Mouse (Mus musculus): Measurements from ENCODE around the gene Gm5148.

Gm5148 gene

GRCm38 (mm10) chr3:37693552-37693951 lies 30.7 kb downstream of the Gm5148 start:
- in situ Hi-C loops (cut with MseI, MboI): no loop called here

DNA sequence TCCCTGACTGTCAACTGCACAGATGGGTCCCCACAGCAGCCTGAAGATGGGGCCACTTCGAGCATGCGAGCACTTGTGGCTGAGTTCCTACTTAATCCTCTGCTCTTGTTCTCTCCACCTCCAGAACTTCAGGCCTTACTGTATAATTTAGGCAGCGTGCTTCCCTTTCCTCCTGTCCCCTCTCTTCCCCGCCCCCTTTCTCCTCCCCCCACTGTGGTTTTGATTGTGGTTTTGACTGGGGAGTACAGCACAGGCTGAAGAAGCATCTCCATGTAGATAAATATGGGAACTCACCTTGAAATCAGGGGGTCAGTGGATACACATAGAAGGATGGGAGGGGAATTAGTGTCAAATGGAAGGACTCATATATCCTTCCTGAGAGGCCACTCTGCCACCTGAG lies 31.3 kb downstream of the Gm5148 start:
- in situ Hi-C loops (cut with MseI, MboI): no loop called here

- in situ Hi-C loops (cut with MseI, MboI): no loop called here
These were observed 36.9 kb downstream of the Gm5148 start for GRCm38 (mm10) chr3:37687158-37687980.

DNA sequence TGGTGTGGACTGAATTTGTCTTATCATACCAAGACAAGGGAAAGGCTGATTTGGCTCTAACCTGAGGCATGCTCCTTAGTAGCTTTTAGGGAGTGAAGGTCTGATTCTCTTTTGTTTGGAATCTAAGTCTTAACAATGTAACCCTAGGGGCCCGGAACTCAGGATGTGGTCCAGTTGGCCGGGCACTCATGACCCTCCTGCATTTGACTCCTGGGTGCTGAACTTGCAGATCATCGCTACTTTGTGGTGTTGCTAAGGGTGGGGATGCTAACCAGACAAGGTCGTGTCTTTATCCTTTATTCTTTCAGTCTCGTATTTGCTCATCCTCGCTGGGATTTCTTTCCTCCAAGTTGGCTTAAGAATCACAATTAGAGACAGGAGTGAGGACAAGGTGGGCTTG lies 37.5 kb downstream of the Gm5148 start:
- in situ Hi-C loops (cut with MseI, MboI): no loop called here

DNA sequence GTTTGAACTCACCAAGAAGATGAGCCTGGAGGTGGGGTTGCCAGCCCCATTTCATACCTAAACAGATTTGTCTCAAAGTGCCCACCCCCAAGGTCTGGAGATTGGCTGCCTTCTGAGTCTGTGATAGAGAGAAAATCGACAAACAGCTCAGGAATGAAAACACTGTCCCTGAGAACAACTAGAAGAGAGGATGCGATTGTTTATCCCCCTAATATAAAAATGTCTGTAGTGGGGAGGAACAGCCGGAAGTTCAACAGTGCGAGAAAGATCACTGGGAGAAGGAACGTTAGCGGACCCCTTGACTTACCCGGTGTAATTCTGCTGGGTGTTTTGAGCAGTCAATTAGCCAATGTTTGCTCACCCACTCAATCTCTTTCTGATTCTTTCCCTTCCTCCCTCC lies 38.1 kb downstream of the Gm5148 start:
- in situ Hi-C loops (cut with MseI, MboI): no loop called here

- in situ Hi-C loops (cut with MseI, MboI): no loop called here
These were observed 48.0 kb downstream of the Gm5148 start for GRCm38 (mm10) chr3:37676291-37676690.

DNA sequence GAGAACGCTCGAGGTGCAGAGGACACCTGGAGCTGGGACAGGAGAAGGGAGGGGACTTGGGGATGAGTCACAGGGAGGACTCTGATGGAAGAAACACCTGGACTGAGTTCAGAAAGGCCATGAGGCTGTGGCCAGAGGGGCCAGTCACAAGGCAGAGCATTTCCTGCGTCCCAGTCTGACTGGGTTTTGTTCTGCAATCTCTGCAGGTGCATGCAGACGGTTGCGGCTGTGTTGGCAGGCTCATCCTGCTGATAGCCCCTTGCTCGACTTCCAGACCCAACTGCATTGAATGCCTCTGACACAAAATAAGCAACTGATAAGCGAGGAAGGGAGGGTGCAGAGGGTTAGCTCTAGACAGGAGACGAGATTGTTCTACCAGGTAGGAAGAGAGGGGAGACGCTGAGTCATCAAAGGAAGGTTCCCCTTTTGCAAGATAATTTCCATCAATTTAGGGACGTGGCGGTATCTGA lies 49.2 kb downstream of the Gm5148 start:
- in situ Hi-C loops (cut with MseI, MboI): no loop called here

DNA sequence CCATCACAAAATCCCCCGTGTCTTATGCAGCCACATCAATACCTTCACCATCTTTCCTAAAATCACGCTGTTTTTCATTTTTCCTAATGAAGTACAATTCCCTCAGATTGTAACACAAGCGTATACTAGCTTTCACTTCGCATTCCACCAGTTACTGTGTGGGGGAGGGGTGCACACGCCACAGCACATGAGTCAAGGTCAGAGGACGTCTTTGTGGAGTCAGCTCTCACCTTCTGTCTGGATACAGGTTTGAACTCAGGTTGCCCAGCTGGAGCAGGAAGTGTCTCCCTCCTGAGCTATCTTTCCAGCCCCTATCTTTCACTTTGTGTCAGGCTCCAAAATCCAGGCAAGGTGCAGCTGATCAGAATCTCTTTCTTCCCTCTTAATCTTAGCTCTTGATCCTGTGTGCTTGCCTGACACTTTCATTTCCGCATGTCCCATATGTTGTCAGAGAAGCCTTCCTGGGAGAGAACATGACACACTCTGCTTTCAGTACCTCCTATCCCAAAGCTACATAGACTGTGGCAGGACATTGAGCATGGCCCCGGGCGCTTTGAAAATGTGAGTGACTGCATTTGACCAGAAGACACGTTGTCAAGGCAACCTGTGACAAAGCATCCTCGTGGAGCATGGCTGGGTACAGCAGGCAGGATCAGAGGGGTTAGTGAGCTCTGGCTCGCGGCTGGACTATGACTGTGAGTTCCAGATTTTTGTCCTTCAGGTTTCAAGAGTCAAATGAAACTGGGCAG lies 50.6 kb downstream of the Gm5148 start:
- in situ Hi-C loops (cut with MseI, MboI): no loop called here

GRCm38 (mm10) chr3:37672266-37673040 lies 51.8 kb downstream of the Gm5148 start:
- in situ Hi-C loops (cut with MseI, MboI): no loop called here

DNA sequence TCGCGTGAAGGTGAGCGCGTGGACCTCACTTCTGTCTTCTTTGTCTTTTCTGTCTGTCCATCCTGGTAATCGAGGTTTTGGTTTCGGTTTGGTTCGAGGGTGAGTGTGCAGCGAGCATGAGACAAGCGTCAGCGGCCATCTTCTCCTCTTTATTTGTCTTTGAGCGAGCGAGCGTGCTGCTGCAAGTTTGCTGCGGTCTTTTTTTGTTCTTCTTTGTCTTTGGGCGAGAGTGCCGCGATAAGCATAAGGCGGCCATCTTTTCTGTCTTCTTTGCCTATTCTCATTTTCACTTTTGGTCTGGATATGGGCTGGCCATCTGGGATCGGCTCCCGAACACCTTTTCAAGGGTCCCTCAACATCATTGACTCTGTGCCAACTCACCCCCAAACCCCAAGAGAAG lies 55.2 kb downstream of the Gm5148 start:
- in situ Hi-C loops (cut with MseI, MboI): no loop called here

DNA sequence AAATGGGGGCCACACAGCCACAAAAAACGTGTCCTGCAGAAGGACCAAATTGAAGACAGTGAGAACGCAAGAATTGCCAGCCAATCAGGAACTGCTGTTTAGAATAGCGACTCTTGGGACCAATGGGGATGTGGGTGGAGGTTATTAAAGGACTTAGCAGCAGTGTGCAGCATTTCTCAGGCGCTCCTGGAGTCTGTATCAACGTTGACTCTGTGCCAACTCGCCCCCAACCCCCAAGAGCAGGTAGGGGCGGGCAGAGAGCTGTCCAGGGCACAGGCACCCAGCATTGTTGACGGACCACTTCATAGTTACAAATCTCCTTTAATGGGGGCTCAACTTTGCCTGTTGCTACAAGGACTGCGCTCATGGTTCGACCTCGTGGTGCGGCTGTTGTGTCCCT lies 55.6 kb downstream of the Gm5148 start:
- in situ Hi-C loops (cut with MseI, MboI): no loop called here

DNA sequence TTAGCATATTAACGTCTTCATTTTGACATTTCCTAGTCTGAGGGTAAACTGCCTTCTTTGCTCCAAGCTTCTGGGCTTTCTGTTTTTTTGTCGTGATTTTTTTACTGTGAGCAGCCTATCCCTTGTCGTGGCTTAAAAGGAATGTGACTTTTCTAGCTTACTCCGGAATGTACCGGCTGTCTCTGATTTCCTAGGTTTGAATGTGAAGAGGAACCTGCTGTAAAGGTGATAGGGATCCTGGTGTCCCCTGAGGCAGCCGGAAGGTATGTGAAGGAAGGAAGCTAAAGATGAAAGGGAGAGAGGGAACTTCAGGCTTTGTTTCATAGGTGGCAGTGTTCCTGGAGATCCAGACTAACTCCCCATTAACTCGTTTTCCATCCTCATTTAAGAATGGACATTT lies 56.6 kb downstream of the Gm5148 start:
- in situ Hi-C loops (cut with MseI, MboI): no loop called here

DNA sequence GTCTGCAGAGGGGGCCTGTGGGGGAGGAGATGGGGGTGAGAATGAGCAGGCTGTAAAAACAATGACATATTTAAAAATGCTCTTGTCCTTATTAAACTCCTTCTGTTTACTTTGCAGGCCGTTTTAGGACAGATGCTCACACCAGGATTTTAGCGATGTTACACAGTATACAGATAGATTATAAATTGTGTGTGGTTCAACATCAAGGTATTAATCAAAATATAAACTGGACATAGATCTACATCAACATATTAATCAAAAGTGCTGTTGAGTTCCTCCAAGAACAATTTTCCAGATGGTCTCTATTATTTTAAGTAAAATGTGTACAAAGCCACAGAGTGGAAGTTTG lies 57.2 kb downstream of the Gm5148 start:
- in situ Hi-C loops (cut with MseI, MboI): no loop called here

DNA sequence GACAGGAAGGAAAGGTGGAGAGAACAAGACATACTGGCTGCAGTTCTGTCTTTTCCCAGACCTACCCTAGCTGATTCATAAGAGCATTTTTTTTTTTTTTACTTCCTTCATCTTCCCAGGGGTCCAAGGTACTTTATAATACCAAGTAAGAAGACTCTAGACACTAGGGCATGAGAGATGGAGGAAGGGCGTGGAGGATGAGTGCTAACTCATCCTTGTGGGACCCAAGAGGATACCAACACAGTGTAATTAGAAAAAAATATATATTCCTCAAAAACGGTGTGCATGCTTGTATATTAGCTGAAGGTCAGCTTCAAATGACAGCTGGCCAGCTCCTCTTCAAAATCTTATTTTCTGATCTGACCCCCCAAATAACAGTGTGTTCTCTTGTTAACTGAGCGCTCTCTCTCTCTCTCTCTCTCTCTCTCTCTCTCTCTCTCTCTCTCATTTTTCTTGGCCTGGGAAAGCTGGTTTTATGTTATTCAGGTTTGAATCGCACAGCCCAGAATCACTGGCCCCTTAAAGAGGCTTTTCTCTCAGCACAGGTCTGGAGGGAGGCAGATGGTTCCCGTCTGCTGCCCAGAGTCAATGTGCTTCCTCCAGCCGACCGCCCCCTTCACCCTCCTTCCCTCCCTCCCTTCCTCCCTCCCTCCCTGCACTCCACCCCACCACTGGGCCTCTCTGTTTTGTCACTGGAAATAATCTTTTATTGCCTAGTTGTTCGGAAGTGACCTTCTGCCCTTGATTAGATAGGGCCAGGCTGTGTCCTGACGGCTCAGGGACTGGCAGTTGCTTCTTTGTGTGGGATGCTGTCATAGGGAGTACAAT lies 57.8 kb downstream of the Gm5148 start:
- in situ Hi-C loops (cut with MseI, MboI): no loop called here
